Mouse (Mus musculus): ENCODE data around the gene Xndc1.

The Xndc1 gene

DNA sequence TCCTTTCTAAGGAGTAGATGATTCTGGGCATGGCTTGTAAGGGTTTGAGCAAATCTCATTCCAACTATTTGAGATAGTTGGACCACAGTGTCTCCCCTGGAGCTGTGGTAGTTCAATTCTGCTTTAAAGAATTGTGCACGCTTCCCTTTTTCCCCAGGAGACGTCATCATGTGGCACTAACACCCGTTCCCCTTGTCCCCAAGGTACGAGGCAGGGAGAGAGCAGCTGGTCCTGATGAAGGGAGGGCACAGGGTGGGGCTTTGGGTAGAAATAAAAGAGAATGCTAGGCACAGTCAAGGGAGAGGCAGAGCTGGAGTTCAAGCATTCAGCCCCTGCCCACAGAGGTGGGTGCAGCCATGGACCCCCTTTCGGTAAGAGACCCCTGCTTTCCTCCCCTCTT is 17.5 kb downstream of the Xndc1 start, which contains the start of gene Trpc2:
Trpc2 (plus strand) TSS at position 301 of the 400 bp plus-strand sequence.
- no peak for DNase-seq

DNA sequence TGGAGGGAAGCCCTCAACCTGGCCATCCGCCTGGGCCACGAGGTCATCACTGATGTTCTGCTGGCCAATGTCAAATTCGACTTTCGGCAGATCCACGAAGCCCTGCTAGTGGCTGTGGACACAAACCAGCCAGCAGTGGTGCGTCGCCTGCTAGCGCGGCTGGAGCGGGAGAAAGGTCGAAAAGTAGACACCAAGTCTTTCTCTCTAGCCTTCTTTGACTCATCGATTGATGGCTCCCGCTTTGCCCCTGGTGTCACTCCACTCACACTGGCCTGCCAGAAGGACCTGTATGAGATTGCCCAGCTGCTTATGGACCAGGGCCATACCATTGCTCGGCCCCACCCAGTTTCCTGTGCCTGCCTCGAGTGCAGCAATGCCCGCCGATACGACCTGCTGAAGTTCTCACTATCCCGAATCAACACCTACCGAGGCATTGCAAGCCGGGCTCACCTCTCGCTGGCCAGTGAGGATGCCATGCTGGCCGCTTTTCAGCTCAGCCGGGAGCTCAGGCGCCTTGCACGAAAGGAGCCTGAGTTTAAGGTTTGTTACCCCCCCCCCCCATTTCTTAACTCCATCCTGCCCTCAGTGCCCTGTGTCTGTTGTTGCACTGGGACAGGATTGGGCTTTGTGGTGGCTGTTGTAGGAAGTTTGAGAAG is 18.9 kb downstream of the Xndc1 start:
- DNase-seq = no peak

DNA sequence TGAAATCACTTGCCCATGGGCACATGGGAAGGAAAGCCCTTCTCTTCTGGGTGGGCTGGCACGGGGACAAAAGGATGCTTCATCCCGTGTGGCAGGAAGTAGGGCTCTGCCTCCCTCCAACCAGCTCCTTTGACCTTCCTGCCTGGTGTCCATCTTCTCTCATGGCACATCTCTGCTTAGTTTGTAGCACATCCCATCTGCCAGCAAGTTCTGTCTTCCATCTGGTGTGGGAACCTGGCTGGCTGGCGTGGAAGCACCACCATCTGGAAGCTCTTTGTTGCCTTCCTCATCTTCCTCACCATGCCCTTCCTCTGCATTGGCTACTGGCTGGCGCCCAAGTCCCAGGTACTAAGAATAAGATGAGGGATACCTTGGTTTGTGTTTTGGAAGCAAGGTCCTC is 22.0 kb downstream of the Xndc1 start:
- DNase-seq = no peak

DNA sequence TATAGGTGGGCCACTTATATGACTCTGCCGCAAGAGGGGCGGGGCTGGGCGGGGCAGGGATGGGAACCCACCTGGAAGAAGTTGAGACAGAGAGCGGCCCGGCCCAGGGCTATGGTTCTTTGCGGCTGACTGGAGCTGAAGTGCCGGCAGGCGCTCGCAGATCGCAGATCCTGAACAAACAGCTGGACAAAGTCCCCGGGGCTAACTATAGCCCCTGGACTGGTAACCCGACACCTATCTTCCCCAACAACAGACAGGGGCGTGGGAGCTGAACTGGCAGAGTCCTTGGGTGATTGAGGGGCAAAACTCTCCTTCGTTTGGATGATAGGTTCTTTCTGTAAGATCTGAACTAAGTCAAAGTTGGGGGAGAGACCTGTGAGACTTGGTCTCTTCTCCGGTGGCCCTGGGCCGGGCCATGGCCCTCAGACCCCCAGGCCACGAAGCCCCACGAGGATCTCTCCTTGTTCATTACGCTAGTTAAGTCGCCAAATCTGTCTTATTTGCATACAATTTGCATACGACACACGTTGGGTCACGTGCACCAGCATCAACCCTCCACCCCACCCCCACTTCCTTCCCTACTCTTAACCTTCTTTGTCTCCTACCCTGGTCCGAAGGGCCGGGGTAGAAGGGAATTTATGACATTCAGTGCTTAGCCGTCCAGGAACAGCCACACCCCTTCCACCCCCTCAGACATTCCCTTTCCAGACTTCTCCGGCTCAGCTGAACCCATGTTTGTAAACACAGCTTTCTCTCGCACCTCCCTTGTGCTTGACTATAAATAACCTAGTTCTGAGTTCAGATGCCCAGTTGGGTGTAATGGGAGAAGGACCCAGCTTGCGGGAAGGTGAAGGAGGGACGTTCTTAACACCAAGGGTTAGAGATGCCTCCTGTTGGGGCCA is 34.7 kb downstream of the Xndc1 start:
- peak; percentile 70 for DNase-seq

- no peak for DNase-seq
Measured at GRCm38 (mm10) chr7:102100868-102101267, 35.6 kb downstream of the Xndc1 start.

- no peak for DNase-seq
Measured at GRCm38 (mm10) chr7:102101487-102101886, 36.2 kb downstream of the Xndc1 start, which contains the start of gene Art1. TSS of gene Art1 (plus strand) at chr7:102101743.

- no peak for DNase-seq
Measured at GRCm38 (mm10) chr7:102102241-102102640, 36.9 kb downstream of the Xndc1 start.

DNA sequence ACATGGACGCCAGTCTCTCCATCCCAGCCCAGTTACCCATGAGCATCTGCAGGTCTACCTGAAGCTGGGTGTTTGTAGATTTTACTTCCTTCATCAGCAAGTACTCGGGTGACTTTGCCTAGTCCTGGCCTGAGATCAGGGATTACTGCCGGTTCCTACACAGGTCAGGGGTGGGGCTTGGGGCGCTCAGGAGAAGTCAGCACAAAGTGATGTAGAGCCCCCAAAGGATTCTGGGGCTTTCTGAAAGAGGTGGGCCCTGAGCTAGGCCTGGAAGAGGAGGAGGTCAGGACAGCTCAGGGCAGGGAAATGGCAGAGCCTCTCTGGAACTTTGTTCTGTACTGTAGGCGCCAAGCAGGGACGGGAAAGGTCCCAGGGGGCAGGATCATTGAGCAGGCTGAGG is 37.4 kb downstream of the Xndc1 start:
- DNase-seq = no peak

DNA sequence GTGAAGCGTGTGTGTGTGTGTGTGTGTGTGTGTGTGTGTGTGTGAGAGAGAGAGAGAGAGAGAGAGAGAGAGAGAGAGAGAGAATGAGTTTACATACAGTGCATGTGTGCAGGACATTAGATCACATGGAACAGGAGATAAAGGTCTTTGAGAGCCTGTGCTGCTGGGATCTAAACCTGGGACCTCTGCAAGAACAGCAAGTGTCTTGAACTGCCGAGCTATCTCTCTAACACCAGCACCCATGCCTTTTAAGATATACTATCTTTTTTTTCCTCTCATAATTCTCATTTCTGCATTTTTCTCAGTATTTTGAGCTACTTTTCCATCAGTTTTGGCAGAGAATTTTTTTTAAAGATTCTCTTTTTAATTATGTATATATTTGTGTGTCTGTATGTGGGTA is 38.2 kb downstream of the Xndc1 start:
- no peak for DNase-seq

- DNase-seq = no peak
Measured at GRCm38 (mm10) chr7:102104126-102104525, 38.8 kb downstream of the Xndc1 start.

DNA sequence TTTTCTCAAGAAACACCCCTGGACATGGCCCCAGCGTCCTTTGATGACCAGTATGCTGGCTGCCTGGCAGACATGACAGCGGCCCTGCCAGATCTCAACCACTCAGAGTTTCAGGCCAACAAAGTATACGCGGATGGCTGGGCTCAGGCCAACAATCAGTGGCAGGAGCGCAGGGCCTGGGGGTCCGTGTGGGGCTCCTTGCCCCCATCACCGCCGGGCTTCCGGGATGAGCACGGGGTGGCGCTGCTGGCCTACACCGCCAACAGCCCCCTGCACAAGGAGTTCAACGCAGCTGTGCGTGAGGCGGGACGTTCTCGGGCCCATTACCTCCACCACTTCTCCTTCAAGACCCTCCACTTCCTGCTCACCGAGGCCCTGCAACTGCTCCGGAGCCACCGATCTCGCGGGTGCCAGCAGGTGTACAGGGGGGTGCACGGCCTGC is 41.4 kb downstream of the Xndc1 start:
- peak; percentile 81 for DNase-seq

DNA sequence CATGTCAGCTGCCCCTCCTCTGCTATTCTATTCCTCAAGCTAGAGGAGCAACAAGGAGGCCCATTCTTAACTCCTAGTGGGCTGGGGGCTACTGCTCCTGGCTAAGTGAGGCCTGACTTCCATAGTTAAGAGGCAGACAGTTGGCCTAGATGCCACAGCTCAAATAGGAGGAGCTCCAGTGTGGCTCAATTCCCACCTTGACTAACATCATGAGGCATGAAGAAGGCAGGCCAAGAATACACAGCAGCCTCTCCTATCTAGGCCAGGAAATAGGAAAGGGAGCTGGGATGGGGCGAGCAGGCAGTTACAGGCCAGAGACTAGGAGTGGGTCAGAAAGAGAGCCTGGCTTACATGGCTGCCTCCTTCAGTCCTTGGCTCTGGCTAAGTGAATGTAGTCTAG is 42.9 kb downstream of the Xndc1 start:
- no peak for DNase-seq

DNA sequence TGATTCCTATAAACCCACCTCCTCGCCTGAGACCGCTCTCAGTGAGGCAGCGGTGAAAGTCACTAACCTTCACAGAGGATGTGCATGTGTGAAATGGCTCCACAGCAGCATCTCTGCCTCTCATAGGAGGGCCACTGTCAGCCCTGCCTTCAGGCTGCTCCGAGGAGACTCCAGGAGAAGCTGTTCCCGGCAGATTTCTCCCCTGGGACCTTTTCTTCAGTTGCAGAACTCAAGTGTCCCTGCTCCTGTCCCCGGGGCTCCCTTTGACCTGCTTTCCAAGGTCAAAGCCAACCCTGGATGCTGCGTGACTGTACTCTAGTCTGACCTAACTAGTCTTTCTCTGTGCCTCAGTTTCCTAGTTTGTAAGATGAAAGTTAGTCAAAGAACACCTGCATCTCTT is 43.9 kb downstream of the Xndc1 start, which contains the start of gene Art5:
Art5 (minus strand) TSS at position 319 of the 400 bp plus-strand sequence.
- DNase-seq = no peak

DNA sequence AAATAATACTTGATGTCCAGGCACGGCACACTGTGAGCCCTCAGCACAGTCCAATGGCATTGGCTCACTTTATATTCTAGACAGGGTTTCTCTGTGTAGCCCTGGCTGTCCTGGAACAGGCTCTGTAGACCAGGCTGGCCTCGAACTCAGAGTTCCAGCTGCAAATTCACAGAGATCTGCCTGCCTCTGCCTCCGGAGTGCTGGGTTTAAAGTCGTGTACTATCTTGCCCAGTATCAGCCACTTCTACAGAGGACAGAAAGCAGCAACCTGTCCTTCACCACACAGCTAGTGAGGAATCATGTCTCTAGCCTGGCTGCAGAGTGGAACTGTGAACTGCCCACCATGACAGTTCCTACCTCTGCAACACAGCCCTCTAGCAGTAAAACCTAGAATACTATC is 44.4 kb downstream of the Xndc1 start:
- DNase-seq = no peak

DNA sequence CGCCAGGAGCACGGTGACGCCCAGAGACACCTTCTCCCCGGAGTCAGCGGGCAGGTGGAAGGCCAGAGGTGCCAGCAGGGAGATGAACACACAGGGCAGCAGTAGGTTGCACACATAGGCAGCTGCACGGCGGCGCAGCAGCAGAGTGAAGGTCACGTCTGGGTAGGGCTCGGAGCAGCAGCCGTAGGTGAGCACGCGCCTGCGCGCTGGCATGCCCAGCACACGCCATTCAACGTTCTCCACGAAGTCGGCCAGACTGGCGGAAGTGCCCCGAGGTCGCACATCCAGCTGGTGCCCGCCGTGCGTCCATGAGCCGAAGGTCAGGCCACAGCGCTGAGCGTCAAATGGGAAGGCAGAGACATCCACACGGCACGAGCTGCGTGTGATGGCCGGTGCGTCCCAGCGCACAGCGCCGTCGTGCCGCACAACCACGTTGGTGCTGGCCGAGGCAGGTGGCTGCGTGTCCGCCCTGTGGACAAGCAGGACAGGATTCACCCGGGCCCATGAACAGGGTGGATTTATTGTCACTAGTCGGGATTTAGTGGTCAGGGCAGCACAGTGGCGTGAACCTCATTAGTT is 47.9 kb downstream of the Xndc1 start:
- no peak for DNase-seq

GRCm38 (mm10) chr7:102116579-102117331 is 51.4 kb downstream of the Xndc1 start, which contains the start of gene Chrna10:
TSS of gene Chrna10 (minus strand) at chr7:102116828.
- no peak for DNase-seq

DNA sequence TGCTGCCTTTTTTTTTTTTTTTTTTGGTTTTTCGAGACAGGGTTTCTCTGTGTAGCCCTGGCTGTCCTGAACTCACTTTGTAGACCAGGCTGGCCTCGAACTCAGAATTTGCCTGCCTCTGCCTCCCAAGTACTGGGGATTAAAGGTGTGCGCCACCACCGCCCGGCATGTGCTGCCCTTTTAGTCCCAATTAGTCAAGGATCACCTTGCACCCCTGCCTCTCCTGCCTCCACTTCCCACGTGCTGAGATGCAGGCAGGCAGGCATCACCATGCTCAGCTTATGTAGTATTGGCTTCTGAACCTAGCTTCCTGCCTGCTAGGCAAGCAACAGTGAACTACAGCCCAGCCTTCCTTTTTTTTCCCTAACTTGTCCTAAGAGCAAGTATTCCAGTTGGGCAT is 52.1 kb downstream of the Xndc1 start:
- DNase-seq = no peak

DNA sequence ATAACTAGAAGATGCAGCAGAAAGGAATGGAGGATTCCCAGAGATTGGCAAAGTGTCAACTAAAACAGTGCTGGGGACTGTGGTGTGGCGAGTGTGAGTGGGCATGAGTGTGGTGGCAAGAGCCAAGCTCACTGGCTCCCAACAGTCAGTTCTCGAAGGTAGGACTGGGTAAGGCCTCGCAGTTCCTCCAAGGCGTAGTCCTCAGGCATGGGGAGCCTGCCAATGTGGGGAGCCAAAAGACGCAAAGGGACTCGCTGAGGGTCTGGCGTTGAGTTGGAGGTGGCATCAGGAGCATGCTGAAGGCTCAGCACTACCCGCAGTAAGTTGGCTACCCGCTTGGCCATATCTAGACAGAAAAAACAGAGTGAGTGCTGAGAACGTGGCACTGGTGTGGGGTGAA is 55.0 kb downstream of the Xndc1 start:
- DNase-seq = no peak

DNA sequence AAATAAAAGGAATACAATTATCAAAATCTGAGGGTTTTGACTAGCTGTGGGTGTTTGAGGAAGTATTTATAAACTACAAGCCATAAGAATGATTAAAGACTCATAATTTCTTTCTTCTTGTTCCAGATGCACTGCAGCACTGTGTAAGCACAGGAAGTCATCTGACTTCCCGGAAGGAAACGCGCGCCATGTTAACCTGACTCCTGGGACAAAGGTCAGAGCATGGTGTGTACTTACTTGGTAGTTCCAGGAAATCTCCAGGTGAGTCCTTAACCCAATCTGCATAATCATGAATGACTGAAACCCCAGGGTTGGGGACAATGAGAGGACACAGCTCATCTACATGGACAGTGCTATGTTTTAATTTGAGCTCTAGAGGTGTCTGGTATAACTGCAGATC is 67.1 kb downstream of the Xndc1 start:
- no peak for DNase-seq
